9 mouse cellular contexts compared by ENCODE assay signal in genomic region chr9:87248118-87248517, GRCm38 (mm10). TPM values are rescaled to one million over a fixed set of nuclear protein-coding genes. Genes with fewer than 3 reads are reported as not detected.
DNase-seq lines count a peak whose midpoint lies in the region; ATAC-seq and TF ChIP-seq lines count a peak whose summit lies in the region.
"Had no signal": no experiment of that assay in that cellular context is flagged by ENCODE, and none has a peak within 500 bp of the region (broad histone marks: within the 10 kb centered on the region; RNA-seq: fewer than 3 reads in every experiment).

No protein-coding gene starts in this region.

- WGBS in cerebellum, adult 2 months, result 30% methylated on average over 3 of the region's 3 CpGs
- 44% methylated on average over 3 of the region's 3 CpGs for WGBS in liver, embryonic 11.5 days
- WGBS in neural tube, embryonic 15.5 days, result 56% methylated on average over 3 of the region's 3 CpGs

- TF ChIP-seq POLR2A in cerebellum, adult 2 months (IDR thresholded peaks at IDR 0.05; ENCODE audit: borderline replicate concordance, insufficient read depth, low read length), result no peak

- TF ChIP-seq CTCF in cerebellum, adult 2 months (IDR thresholded peaks at IDR 0.05; ENCODE audit: borderline replicate concordance, insufficient read depth, low read depth, low read length), result peak; percentile 41; the same call in 1 of the 2 replicates

- no peaks in the 10 kb centered on the region for H3K27me3 ChIP-seq in cerebellum, adult 2 months (ENCODE audit: control insufficient read depth, insufficient read depth, low read length)
- no peaks in the 10 kb centered on the region for H3K27me3 ChIP-seq in liver, embryonic 11.5 days (replicated peaks; ENCODE audit: control insufficient read depth, insufficient read depth, low read length)
- no peaks in the 10 kb centered on the region for H3K27me3 ChIP-seq in neural tube, embryonic 15.5 days (replicated peaks)
- H3K27me3 ChIP-seq: embryonic facial prominence, embryonic 15.5 days had no signal

- H3K4me1 ChIP-seq in cerebellum, adult 2 months (ENCODE audit: control insufficient read depth, insufficient read depth, low read length), result no peaks in the 10 kb centered on the region
- no peaks in the 10 kb centered on the region for H3K4me1 ChIP-seq in liver, embryonic 11.5 days (replicated peaks; ENCODE audit: control insufficient read depth, insufficient read depth, low read length)
- H3K4me1 ChIP-seq in neural tube, embryonic 15.5 days, result no peaks in the 10 kb centered on the region
- H3K4me1 ChIP-seq: embryonic facial prominence, embryonic 15.5 days had no signal

- H3K4me3 ChIP-seq in cerebellum, adult 2 months (replicated peaks; ENCODE audit: insufficient read depth, low read depth, low read length), result no peak overlapping the region
- H3K4me3 ChIP-seq in liver, embryonic 11.5 days (ENCODE audit: low read depth, low read length), result no peak overlapping the region
- H3K4me3 ChIP-seq in neural tube, embryonic 15.5 days (replicated peaks), result no peak overlapping the region
- H3K4me3 ChIP-seq: embryonic facial prominence, embryonic 15.5 days had no signal

- H3K27ac ChIP-seq in cerebellum, adult 2 months (ENCODE audit: insufficient read depth, low read length), result no peak overlapping the region
- H3K27ac ChIP-seq in liver, embryonic 11.5 days (ENCODE audit: low read depth, low read length), result no peak overlapping the region
- no peak overlapping the region for H3K27ac ChIP-seq in neural tube, embryonic 15.5 days (replicated peaks)
- H3K27ac ChIP-seq: embryonic facial prominence, embryonic 15.5 days had no signal

- no peaks in the 10 kb centered on the region; the same call in 1 of the 2 replicates for H3K36me3 ChIP-seq in liver, embryonic 11.5 days (ENCODE audit: control insufficient read depth, insufficient read depth, low read length)
- H3K36me3 ChIP-seq in neural tube, embryonic 15.5 days, result peaks cover 27% of the 10 kb centered on the region

- 0 out of 2 replicates have a peak, but pooled peaks have one; percentile 45 for ATAC-seq in liver, embryonic 11.5 days (replicated peaks; ENCODE audit: low FRiP score)
- ATAC-seq in neural tube, embryonic 15.5 days (ENCODE audit: low FRiP score), result peak; percentile 65; the same call in 1 of the 2 replicates

- no peak overlapping the region for H3K4me2 ChIP-seq in liver, embryonic 11.5 days
- no peak overlapping the region for H3K4me2 ChIP-seq in neural tube, embryonic 15.5 days
- H3K4me2 ChIP-seq: embryonic facial prominence, embryonic 15.5 days had no signal

- no peaks in the 10 kb centered on the region for H3K9me3 ChIP-seq in liver, embryonic 11.5 days (ENCODE audit: control insufficient read depth, low read length)
- no peaks in the 10 kb centered on the region for H3K9me3 ChIP-seq in neural tube, embryonic 15.5 days (replicated peaks)
- H3K9me3 ChIP-seq: embryonic facial prominence, embryonic 15.5 days had no signal

- no peak overlapping the region for H3K9ac ChIP-seq in liver, embryonic 11.5 days (ENCODE audit: low read depth, low read length)
- H3K9ac ChIP-seq in neural tube, embryonic 15.5 days (replicated peaks), result no peak overlapping the region
- H3K9ac ChIP-seq: embryonic facial prominence, embryonic 15.5 days had no signal

- peak in 1 of 2 experiments; percentile 10 for DNase-seq in cerebellum, adult 2 months
- no peak for DNase-seq in cerebellum, adult 11 months
- DNase-seq in liver, embryonic 11.5 days (ENCODE audit: low spot score), result no peak
- no peak for DNase-seq in liver
- peak; percentile 10 for DNase-seq in forelimb bud, embryonic 11.5 days (ENCODE audit: low read depth, low spot score)
- DNase-seq in gastrocnemius, postnatal 4 days (ENCODE audit: low spot score in 2 of 2), result no peak
- DNase-seq in spleen, postnatal 36 days (ENCODE audit: low spot score in 2 of 2), result no peak

RNA-seq across cellular contexts. Expression of gene Cep162, which starts 7.2 kb away (rescaled TPM):
- 5.2 and 5.5 TPM in 2 replicates for polyA plus RNA-seq in cerebellum, adult 2 months (2012; rRNA removed)
- polyA plus RNA-seq in liver, embryonic 11.5 days (2014; fragmentation: Nextera tagmentation; extraction: Ambion mirVana), result 5.6 and 5.8 TPM in 2 replicates
- 5.5 and 5.6 TPM in 2 replicates for polyA plus RNA-seq in neural tube, embryonic 15.5 days (2015; fragmentation: Nextera tagmentation; extraction: Ambion mirVana)
- total RNA-seq in gastrocnemius, postnatal 4 days (2021), result 1 to 10 TPM; 4.2 to 5.4 TPM
